9 mouse cellular contexts compared by ENCODE assay signal in genomic region chr16:8748175-8748846, GRCm38 (mm10). TPM values are rescaled to one million over a fixed set of nuclear protein-coding genes. Genes with fewer than 3 reads are reported as not detected.
DNase-seq lines count a peak whose midpoint lies in the region; ATAC-seq and TF ChIP-seq lines count a peak whose summit lies in the region.
"Had no signal": no experiment of that assay in that cellular context is flagged by ENCODE, and none has a peak within 500 bp of the region (broad histone marks: within the 10 kb centered on the region; RNA-seq: fewer than 3 reads in every experiment).

No protein-coding gene starts in this region.

- no peaks in the 10 kb centered on the region for H3K27me3 ChIP-seq in kidney, adult 2 months (replicated peaks; ENCODE audit: control insufficient read depth, insufficient read depth, low read length)
- H3K27me3 ChIP-seq in kidney, embryonic 16.5 days (ENCODE audit: insufficient read depth, low read length), result no peaks in the 10 kb centered on the region
- no peaks in the 10 kb centered on the region for H3K27me3 ChIP-seq in hindbrain, embryonic 16.5 days (replicated peaks; ENCODE audit: control insufficient read depth, insufficient read depth, low read length)
- H3K27me3 ChIP-seq in hindbrain, postnatal 0 days (ENCODE audit: insufficient read depth, low read length), result no peaks in the 10 kb centered on the region

- H3K4me2 ChIP-seq in kidney, embryonic 16.5 days (replicated peaks; ENCODE audit: low read depth, low read length), result no peak overlapping the region
- H3K4me2 ChIP-seq in hindbrain, embryonic 16.5 days (ENCODE audit: low read length), result no peak overlapping the region
- no peak overlapping the region for H3K4me2 ChIP-seq in hindbrain, postnatal 0 days (ENCODE audit: low read depth, low read length)
- H3K4me2 ChIP-seq: hindbrain, embryonic 14.5 days had no signal

- H3K9ac ChIP-seq in kidney, embryonic 16.5 days (replicated peaks; ENCODE audit: low read length), result no peak overlapping the region
- H3K9ac ChIP-seq in hindbrain, embryonic 16.5 days (ENCODE audit: low read depth, low read length), result no peak overlapping the region
- H3K9ac ChIP-seq in hindbrain, postnatal 0 days (replicated peaks; ENCODE audit: low read length), result no peak overlapping the region
- H3K9ac ChIP-seq: hindbrain, embryonic 14.5 days had no signal

- peak; percentile 51 for DNase-seq in kidney, adult 2 months
- peak; percentile 8 for DNase-seq in Muller cell, postnatal 12 days (ENCODE audit: inconsistent ontology term)
- DNase-seq in kidney, postnatal 25 days, result peak; percentile 57 to 64
- DNase-seq in hindbrain, postnatal 0 days (ENCODE audit: low spot score), result no peak
- no peak for DNase-seq in adrenal gland, postnatal 14 days

- TF ChIP-seq CTCF in kidney, adult 2 months (conservative IDR thresholded peaks at IDR 0.05; ENCODE audit: insufficient read depth, insufficient read length, low read depth, low read length), result no peak
- no peak for TF ChIP-seq CTCF in hindbrain, postnatal 0 days (IDR thresholded peaks at IDR 0.05; ENCODE audit: low read depth)

- no peak overlapping the region for H3K27ac ChIP-seq in kidney, adult 2 months (ENCODE audit: insufficient read depth, low read depth, low read length)
- H3K27ac ChIP-seq in kidney, embryonic 16.5 days (ENCODE audit: low read length), result no peak overlapping the region
- no peak overlapping the region for H3K27ac ChIP-seq in hindbrain, embryonic 16.5 days (ENCODE audit: low read depth, low read length)
- H3K27ac ChIP-seq in hindbrain, postnatal 0 days, result no peak overlapping the region
- H3K27ac ChIP-seq: hindbrain, embryonic 14.5 days had no signal

- no peak for ATAC-seq in kidney, embryonic 16.5 days (ENCODE audit: low FRiP score, low TSS enrichment)
- peak; percentile 55 for ATAC-seq in megakaryocyte progenitor cell, adult 5-6 weeks (replicated peaks; ENCODE audit: poor library complexity)
- ATAC-seq in hindbrain, embryonic 16.5 days, result no peak
- ATAC-seq in hindbrain, postnatal 0 days, result no peak

- H3K4me3 ChIP-seq in kidney, adult 2 months (ENCODE audit: insufficient read depth, low read depth, low read length), result no peak overlapping the region
- no peak overlapping the region for H3K4me3 ChIP-seq in kidney, embryonic 16.5 days (ENCODE audit: low read length)
- no peak overlapping the region for H3K4me3 ChIP-seq in hindbrain, embryonic 16.5 days (ENCODE audit: low read length)
- no peak overlapping the region for H3K4me3 ChIP-seq in hindbrain, postnatal 0 days (ENCODE audit: low read length)

- no peaks in the 10 kb centered on the region for H3K36me3 ChIP-seq in kidney, adult 2 months (ENCODE audit: control insufficient read depth, insufficient read depth, low read length)
- H3K36me3 ChIP-seq in kidney, embryonic 16.5 days (ENCODE audit: insufficient read depth, low read length), result no peaks in the 10 kb centered on the region
- no peaks in the 10 kb centered on the region for H3K36me3 ChIP-seq in hindbrain, embryonic 16.5 days (ENCODE audit: control insufficient read depth, insufficient read depth, low read length)
- H3K36me3 ChIP-seq in hindbrain, postnatal 0 days (ENCODE audit: insufficient read depth, low read length), result no peaks in the 10 kb centered on the region

- H3K4me1 ChIP-seq in kidney, adult 2 months (ENCODE audit: control insufficient read depth, insufficient read depth, low read length), result no peaks in the 10 kb centered on the region
- H3K4me1 ChIP-seq in kidney, embryonic 16.5 days (ENCODE audit: insufficient read depth, low read length), result no peaks in the 10 kb centered on the region
- no peaks in the 10 kb centered on the region for H3K4me1 ChIP-seq in hindbrain, embryonic 16.5 days (ENCODE audit: control insufficient read depth, insufficient read depth, low read depth, low read length)
- no peaks in the 10 kb centered on the region for H3K4me1 ChIP-seq in hindbrain, postnatal 0 days (ENCODE audit: insufficient read depth, low read length)

- no peak for TF ChIP-seq POLR2A in kidney, adult 2 months (IDR thresholded peaks at IDR 0.05; ENCODE audit: low read depth, low read length)

- WGBS in kidney, adult 2 months, result 64% methylated on average over 6 of the region's 6 CpGs
- WGBS in kidney, embryonic 16.5 days, result 80% methylated on average over 6 of the region's 6 CpGs
- 88% methylated on average over 6 of the region's 6 CpGs for WGBS in hindbrain, embryonic 16.5 days
- WGBS in hindbrain, postnatal 0 days, result 77% methylated on average over 6 of the region's 6 CpGs

- no peaks in the 10 kb centered on the region for H3K9me3 ChIP-seq in kidney, embryonic 16.5 days (ENCODE audit: low read length)
- H3K9me3 ChIP-seq in hindbrain, embryonic 16.5 days (ENCODE audit: control insufficient read depth, low read length), result no peaks in the 10 kb centered on the region
- no peaks in the 10 kb centered on the region for H3K9me3 ChIP-seq in hindbrain, postnatal 0 days (ENCODE audit: low read length)

RNA-seq across cellular contexts. Expression of gene Usp7, which starts 43.8 kb away (rescaled TPM):
- 20.6 and 26.2 TPM in 2 replicates for polyA plus RNA-seq in kidney, adult 2 months (2012; rRNA removed)
- polyA plus RNA-seq in kidney, embryonic 16.5 days (2015; fragmentation: Nextera tagmentation; extraction: Ambion mirVana), result 23.8 and 29.5 TPM in 2 replicates
- total RNA-seq in megakaryocyte progenitor cell, adult 5-6 weeks (2015), result 153 and 167 TPM in 2 replicates
- 135 and 168 TPM in 2 replicates for total RNA-seq in megakaryocyte progenitor cell, adult 5-6 weeks (2017)
- 23.9 and 25.5 TPM in 2 replicates for polyA plus RNA-seq in hindbrain, embryonic 16.5 days (2015; fragmentation: Nextera tagmentation; extraction: Ambion mirVana)
- total RNA-seq in hindbrain, postnatal 0 days (2014; rRNA removed), result 69.8 and 83.7 TPM in 2 replicates
- polyA plus RNA-seq in hindbrain, postnatal 0 days (2015; fragmentation: Nextera tagmentation; extraction: Ambion mirVana), result 17.5 and 18.9 TPM in 2 replicates
- 104 and 117 TPM in 2 replicates for total RNA-seq in adrenal gland, postnatal 14 days (2021)

Comparison
In these comparisons a context has a peak if more than half of its experiments do, and no peak if none do; other contexts are left out.
1. DNase-seq: peak in kidney, adult 2 months (single experiment), Muller cell, postnatal 12 days (single experiment) and kidney, postnatal 25 days (2 of 2); none in hindbrain, postnatal 0 days (single experiment) and adrenal gland, postnatal 14 days (single experiment).